Mouse (Mus musculus): ENCODE measurements at regions not wholly inside any gene's neighbourhood (a gene's known extent, or its start where the extent isn't known, plus 50 kb on each side); places are given as distances from the start of the nearest gene placed in this dataset.

DNA sequence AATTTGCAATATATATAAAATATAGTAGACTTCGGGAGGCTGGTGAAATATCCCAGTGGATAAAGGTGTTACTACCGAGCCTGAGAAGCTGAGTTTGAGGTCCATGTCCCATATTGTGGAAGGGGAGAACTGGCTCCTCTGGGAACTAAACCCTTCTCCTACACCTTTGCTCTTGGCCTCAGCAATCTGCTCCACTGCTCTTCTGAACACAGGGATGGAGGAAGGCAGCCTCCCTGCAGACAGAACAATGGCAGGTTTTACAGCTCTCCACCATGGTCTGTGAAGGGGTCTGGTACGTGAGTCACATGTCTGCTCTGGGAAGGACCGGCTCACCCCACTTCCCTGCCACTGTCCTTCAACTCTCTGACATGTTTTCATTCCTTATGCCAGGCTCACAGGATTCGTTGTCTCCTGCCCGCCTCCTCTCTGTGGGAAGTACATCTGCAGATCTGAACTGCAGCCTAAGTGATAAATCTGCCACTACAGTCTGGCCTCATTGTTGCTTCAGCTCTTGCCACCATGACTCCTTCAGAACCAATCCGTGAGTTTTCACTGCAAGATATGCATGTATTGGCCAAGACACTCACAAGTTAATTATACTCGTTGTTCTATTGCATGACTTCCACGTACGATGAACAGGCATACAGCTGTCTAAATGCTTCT lies 220.0 kb upstream of the Gm9767 start:
- no peak for DNase-seq (ENCODE audit: extremely low spot score)

DNA sequence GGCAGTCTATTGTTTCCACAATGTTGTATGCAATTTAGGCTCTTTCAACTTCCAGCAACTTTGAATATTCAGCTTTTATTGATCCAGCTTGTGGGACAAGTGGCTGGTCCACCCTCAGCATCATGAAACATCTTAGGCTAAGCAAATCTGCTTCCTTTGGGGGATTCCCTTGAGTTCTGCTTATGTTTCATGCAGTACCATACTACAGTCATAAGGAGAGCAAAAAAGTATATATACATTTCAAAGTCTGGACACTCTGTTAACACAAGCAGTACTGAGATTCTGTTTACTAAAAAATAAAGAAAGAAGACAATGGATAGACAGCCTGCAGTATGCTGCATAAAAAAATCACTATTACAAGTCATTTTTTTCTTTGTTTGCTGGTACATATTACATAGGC lies 233.7 kb upstream of the Gm9767 start:
- no peak for DNase-seq (ENCODE audit: extremely low spot score)

DNA sequence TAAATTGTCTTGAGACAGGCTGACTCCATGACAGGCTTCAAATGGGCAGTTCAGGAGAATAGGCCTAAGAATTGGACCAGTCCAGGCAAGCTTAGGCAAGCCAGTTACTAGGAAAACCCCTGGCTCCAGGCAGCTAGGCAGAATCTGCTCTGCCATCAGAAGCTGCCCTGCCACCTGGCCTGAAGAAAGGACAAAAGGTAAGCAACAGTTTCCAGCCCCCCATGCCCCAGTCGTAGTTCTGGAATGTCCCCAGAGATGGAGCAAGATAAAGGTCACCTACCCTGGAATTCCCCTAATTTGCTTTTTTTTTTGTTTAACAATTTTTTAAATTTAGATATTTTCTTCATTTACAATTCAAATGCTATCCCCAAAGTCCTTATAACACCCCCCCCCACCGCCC lies 248.8 kb upstream of the Gm9767 start:
- no peak for DNase-seq (ENCODE audit: extremely low spot score)

DNA sequence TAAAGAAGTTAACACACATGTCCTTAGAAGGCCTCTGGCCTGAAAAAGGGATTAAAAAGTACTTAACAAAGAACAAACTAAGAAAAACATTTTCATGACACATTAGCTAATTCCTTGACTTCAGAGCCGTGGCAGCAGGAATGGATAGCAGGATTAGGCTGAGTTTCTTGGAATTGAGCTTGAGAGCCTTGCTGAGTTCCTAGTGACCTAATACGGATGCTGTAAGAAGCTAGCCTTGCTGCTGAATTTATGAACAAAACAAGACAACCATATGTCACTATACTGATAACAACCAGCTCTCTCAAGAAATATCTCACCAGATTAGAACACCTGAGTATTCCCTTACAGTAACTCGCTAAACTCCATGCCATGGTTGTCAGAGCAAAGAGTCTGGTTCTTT lies 268.2 kb upstream of the Smlr1 start:
- no peak for DNase-seq (ENCODE audit: extremely low spot score)

DNA sequence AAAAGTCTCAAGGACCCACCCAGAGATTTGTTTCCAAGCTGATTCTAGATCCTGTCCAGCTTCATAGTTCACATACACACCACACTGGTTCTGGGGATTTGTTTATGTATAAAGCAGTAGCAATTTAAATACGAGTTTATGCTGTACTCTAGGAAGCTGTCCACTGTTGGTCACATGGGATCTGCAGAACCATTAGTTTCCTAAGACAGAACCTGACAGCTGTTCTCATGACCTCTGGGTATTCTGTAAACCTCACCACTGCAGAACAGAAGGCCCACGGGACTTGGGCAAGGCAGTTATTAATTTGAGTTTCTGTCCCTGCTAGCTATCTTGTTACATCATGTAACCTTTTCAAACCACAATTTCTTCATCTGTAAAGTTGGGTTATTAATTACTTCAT lies 265.4 kb upstream of the Smlr1 start:
- DNase-seq (ENCODE audit: extremely low spot score) = no peak

DNA sequence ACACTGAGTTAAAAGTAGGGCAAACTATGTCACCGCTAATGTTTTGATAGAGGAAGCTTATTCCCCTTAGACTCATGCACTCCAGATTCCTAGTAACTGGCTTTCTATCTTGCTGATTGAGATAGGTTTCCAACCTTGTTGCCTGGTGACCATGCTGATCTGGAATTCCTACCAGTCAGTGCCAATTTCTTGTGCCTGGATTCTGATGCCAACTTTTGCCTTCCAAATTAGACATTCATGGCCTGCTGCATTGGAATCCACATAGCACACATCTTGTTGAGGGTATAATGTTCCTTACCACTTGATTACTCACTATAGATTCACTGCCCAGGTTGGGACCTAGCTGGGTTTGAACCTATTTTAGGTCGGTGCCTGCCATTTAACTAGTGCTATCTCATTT lies 262.8 kb upstream of the Smlr1 start:
- no peak for DNase-seq (ENCODE audit: extremely low spot score)

DNA sequence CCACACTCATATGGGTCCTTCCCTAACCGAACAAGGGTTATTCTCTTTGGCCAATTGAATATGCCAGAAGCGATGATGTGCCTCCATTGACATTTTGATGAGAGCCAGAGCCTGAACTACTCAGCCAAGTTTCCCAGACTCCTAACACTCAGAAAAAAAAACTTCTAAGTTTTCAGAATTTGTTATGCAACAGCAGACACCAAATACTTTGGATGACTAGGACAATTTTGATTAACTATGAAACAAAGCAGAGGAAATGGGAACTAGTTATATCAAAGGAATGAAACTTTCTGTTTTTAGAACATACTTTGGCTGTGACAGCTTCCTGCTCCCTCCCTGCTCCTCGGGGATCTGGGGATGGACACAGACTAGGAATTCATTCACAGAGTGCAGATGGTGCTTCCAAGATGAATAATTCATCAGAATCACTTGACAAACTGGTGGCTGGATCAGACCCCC lies 254.3 kb upstream of the Smlr1 start:
- DNase-seq (ENCODE audit: extremely low spot score) = no peak

DNA sequence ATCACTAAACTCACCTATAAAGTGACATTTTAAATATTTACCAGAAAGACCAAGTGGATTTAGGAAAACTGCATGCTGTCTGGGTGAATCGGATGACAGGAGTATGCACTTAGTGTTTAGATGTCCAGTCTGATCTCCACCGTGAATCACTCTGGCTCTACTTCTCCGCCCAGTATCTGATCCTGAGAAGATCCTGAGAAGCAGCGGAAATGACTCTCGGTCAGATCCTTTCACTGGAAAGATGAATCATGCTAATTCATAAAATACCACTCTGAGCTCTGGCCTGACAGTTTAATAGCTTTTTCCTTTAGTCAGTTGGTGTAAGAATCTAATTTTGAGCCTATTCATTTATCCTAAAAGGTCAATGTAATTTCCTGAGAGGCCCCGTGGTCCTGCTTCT lies 252.6 kb upstream of the Smlr1 start:
- no peak for DNase-seq (ENCODE audit: extremely low spot score)

DNA sequence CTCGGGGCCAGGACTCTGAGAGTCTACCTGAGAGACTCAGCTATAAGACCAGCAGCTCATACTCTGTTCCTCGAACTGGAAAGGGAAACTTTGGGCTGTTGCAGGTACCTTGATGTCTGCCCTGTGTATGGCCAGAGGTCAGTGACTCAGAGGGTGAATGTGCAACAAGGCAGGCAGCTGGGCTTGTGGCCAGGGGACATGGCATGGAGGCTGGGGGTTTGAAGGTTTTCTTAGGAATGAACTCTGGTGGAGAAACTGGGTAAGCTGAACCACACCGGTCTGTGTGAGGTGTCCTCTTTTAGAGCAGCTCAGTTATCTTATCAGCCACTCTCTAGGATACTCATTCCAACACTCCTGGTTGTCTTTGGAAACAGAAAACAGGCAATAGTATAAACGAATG lies 251.9 kb upstream of the Smlr1 start:
- no peak for DNase-seq (ENCODE audit: extremely low spot score)

DNA sequence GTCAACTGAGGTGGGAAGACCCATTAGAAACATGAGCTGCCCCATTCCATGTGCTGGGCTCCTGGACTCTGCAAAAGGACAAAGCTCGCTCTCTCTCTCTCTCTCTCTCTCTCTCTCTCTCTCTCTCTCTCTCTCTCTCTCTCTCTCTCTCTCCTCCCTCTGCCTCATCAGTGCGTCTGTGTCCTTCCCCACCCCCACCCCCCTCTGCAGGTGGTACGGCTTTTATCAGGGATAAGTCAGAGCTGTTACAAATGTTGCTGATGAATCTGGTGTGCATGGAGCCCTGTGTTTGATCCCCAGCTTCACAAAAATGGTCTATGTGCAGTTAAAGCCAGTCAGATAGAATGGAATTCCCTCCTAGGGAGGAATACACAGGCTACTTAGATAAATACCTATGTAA lies 247.8 kb upstream of the Smlr1 start:
- no peak for DNase-seq (ENCODE audit: extremely low spot score)

DNA sequence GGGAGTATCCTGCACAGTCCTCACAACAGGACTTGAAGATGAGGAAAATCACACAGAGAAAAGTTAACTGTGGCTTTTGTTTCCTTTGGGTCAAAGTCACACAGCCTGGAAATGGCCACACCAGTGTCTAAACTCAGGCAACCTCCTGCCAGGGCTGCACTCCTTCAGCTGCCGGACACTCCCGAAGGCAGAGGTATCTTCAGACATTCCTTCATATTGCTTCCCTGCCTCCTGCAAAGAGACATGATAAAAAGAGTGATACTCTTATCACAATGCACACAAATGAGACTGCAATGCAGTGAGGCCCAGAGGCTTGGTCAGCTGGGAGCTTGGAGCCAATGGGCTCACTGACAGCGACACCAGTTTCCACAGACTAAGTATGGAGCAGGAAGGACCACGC lies 243.4 kb upstream of the Smlr1 start:
- DNase-seq (ENCODE audit: extremely low spot score) = no peak

DNA sequence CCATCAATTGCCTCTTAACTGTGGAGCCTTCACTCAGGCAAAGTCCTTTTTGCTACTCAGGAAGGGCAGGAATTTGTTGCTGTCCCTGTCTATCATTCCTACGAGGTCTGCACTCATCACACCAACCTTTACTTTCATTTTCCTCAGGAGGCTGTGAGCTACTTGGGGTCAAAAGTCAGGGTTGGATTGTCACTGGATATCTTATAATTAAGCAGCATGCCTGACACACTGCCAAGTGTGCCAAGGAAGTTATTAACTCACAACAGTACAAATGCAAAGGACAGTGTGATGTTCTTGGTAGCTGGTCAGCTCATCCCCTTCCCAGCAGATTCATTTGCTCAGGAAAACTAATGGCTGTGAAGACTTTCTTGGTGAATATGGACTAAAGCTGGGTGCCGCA lies 241.7 kb upstream of the Smlr1 start:
- DNase-seq (ENCODE audit: extremely low spot score) = no peak

DNA sequence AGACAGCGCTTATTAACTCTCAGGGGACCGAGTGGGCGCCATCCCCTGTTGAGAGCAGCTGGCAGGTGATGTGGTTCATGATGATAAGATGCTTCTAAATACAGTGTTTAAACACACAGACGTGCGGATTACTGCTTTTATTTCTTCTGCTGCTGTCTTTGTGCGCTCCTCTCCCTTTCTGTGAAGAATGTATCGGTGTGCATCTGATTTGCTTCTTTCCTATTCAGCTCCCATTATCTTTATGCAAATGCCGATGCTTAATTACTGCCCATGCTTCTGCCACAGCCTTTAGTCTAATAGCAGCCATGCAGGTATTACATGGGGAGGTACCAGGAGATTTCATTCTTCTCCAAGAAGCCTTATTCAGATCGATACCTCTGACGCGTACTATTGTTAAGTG lies 240.6 kb upstream of the Smlr1 start:
- DNase-seq (ENCODE audit: extremely low spot score) = no peak

DNA sequence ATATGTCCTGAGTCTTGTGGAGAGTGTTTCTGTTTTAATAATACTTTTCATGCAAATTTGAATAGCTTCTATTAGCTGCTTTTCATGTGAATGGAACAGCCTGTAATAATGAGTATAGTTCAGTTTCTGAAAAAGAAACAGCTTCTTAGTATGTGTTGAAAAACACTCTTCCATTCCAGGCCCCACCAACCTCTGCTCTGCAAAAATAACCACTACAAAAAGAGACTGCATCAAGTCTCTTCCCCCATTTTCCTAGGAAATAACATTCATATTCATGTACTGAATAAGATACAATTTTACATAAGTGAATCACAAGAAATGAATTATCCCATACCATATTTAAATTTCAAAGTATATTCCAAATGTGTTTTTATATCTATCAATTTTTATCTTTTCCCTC lies 234.0 kb upstream of the Smlr1 start:
- no peak for DNase-seq (ENCODE audit: extremely low spot score)

DNA sequence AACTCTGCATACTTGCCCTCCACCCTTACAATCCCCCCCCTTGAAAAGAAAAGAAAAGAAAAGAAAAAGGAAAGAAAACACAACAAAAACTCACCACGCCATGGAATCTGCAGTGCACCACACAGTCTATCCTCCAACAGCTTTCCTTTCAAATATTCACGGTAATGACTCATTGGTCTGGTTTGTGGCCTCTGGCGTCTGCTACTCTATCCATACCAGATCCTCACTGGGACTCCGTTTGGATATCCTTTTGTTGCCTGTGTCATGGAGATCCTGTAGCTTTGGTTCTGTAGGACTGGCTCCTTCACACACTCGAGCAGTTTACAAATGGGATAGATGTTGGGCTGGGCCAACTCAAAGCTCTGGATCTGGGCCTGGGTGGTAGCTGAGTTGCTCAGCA lies 232.4 kb upstream of the Smlr1 start:
- DNase-seq (ENCODE audit: extremely low spot score) = no peak

DNA sequence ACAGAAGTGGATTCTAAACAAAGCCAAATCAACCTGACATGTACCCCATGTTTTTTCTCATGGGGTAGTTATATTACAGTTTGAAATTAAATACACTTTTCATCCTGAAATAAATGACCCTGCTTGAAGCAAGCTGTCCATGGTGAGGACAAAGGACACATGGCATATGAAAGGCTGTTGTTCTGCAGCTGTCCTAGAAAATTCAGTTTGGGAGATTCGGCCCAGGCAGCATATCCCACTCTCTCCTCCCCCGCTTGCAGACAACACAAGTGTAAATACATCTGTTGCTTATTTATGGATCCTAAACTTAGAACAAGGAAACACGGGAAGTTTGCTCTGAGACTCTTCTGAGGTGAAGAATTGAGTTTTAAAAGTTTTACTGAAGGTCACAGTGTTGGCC lies 218.2 kb upstream of the Smlr1 start:
- DNase-seq (ENCODE audit: extremely low spot score) = no peak

DNA sequence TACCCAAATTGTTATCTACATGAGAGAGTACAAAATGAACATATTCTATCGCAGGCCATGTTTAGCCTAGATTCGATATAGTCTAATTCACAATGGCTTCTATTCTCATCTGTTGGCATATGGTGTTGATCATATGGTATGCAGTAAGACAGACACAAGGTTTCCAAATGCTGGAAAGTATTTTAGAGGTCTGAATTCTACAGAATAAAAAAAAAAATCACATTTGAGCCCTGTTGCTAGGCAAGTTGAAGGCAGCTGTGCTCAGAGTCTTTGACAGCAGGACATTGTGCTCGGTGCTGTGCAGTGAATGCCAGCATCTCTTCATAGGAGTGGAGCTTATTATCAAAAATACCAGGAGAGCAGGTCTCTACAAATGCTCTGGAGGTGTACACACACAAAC lies 206.6 kb upstream of the Smlr1 start:
- DNase-seq (ENCODE audit: extremely low spot score) = no peak

DNA sequence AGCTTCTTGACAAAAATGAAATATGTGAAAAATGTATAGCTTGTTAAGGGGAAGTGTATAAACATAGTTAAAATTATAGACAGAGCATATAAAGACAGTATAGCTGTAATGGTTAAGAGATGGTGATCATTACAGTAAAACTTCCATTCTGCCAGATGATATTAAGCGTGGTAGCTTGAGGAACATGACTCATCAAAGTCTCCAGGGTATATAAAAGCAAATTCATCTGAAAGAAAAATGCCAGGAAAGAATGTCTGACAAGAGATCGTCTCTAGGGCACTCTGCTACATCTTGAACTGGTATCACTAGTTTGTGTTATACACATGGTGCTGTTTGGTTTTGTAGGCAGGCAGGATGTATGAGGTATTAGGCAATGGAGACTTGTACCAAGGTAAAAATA lies 204.9 kb upstream of the Smlr1 start:
- DNase-seq (ENCODE audit: extremely low spot score) = no peak

DNA sequence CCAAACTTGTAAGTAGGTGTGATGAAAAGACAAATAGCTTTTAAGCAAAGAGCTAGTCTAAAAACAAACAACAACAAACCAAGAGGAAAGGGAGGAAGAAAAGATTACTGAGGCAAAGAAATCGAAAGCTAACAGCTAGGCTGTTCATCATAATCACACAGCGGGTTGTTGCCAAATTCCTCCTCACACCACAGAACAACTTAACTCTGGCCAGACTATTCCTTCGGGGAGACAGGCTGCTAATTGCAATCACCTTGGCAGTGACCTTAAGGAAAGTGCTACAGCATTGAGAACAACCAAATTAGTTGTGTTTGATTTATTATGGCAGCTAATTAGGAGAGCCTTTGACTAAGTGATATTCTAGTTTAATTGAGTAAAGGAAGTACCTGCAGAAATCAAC lies 194.4 kb upstream of the Smlr1 start:
- no peak for DNase-seq (ENCODE audit: extremely low spot score)

DNA sequence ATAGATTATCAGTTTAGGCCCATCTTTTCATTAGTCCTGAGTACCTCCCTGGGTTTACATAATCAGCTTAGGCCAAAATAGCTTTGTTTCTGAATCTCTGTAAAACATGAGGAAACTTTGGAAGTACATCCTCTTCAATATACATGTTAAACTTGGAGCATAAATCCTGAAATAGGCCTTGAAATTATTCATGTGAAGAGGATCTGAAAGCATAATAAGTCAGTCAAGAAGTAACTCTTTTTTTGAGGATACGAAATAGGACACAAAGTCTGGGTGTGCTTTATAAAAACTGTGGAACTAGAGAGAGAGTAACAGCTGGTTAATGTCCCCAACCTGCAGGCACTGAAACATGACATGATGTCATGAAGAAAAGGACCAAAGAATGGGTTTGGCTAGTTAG lies 187.9 kb upstream of the Smlr1 start:
- DNase-seq (ENCODE audit: extremely low spot score) = no peak

DNA sequence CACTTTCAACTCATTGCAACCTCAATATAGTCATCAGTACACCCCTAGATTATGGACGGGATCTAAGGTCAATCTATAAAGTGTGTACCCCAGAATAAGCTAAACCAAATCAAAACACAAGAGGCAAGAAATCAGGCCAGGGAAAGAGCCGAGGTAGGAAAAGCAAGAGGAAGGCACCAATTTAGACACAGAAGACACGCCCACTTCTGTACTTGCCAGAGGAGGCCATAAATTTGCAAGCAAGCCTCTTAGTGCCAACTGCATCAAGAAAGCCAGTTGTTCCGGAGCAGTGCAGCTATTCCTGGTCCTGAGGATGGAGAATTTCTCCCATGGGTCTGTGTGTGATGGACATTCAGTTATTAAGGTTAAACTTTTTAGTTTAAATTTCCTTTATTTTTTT lies 179.7 kb upstream of the Smlr1 start:
- DNase-seq (ENCODE audit: extremely low spot score) = no peak

DNA sequence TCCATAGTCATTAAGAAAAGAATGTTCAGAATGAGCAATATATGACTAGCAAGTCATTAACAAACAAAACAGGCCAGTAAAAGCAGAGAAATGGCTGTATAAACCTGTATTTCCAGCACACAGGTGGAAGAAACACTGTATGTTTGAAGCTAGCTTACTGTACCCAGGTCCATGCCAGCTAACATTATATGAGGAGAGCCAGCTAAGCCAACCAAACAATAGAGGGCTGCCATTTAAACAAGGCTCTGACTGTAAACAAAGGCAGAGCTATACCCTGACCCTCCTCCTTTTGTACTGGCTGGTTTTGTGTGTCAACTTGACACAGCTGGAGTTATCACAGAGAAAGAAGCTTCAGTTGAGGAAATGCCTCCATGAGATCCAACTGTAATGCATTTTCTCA lies 178.6 kb upstream of the Smlr1 start:
- DNase-seq (ENCODE audit: extremely low spot score) = no peak

DNA sequence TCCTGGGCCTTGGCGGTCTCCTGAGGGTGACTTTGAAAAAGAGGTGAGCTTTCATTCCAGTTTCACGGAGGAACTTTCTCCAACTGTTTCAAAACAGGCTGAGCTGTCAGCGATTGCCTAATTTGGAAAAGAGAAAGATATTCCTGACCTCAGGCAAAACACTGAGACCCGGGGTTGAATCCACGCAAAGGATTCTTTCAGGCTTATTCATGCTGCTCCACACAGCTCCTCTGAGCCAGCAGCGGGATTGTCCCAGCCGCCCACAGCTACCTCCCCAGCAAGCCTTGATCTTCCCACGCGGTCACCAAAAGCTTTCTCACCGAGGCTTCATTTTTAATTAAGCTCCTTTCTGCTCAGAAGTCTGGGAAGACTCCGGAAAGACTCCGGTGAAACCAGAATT lies 178.0 kb upstream of the Smlr1 start:
- no peak for DNase-seq (ENCODE audit: extremely low spot score)

DNA sequence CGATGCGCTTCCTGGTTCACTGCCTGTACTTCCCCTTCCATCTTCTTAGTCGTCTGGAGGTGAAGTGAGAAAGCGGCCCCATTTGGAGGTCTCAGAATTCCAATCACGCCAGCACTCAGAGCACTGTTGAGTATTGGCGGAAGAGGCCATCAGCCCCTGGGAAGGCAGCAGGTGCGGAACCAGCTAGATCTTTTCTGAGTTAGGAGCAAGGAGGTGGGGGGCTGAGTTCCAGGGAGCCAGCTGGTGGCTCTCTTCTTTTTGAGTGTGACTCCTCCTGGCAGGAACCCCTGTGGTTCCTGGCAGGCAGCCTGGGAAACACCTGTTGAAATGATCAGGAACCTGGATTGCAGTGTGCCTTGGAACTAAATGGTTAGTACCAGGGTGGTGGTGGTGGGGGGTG lies 171.9 kb upstream of the Smlr1 start:
- DNase-seq (ENCODE audit: extremely low spot score) = no peak

DNA sequence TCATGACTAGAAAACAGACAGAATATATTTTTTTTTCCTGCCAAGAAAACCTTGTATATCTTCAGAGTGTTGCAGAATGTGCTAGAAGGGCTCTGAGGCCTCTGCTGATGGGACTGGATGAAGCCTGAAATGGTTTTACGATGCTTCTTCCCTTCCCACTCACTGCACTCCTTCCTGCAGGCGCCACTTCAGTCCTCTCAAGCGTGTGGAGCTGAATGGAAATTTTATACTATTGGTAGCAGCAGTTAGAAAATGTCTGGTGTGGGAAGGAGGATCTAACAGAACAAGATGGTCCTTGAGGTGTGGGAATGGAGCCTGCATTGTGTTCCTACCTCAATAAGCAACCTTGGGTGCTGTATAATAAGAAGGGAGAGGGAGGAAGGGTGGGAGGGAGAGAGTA lies 166.1 kb upstream of the Smlr1 start:
- DNase-seq (ENCODE audit: extremely low spot score) = no peak
